In genomic region chr2:158376798-158377197, GRCm38 (mm10) we compare ENCODE assay signal across 14 mouse cellular contexts. TPM values are rescaled to one million over a fixed set of nuclear protein-coding genes. Genes with fewer than 3 reads are reported as not detected.
DNase-seq lines count a peak whose midpoint lies in the region; ATAC-seq lines count a peak whose summit lies in the region.
"Had no signal": no experiment of that assay in that cellular context is flagged by ENCODE, and none has a peak within 500 bp of the region (broad histone marks: within the 10 kb centered on the region; RNA-seq: fewer than 3 reads in every experiment).

No protein-coding gene starts in this region.

- DNase-seq in layer of hippocampus, adult 9-11 months: peak; percentile 37
- DNase-seq in layer of hippocampus, postnatal 10 days (ENCODE audit: low spot score in 2 of 2): no peak
- DNase-seq in cerebellum, adult 9-11 months: peak; percentile 72
- no peak for DNase-seq in gastrocnemius, postnatal 36 days
- no peak for DNase-seq in adrenal gland, postnatal 36 days
- DNase-seq in spleen, postnatal 10 days (ENCODE audit: low spot score in 2 of 2): no peak
- DNase-seq: adrenal gland, adult 8-10 months; gastrocnemius, postnatal 14 days; heart, postnatal 4 days; lung, adult 18-20 months; thymus, postnatal 36 days had no signal

- H3K9me3 ChIP-seq in hindbrain, embryonic 15.5 days: no peaks in the 10 kb centered on the region
- H3K9me3 ChIP-seq in neural tube, embryonic 15.5 days (replicated peaks): no peaks in the 10 kb centered on the region
- H3K9me3 ChIP-seq: embryonic facial prominence, embryonic 12.5 days had no signal

- no peak for ATAC-seq in hindbrain, embryonic 15.5 days (ENCODE audit: low FRiP score, low read depth)
- no peak for ATAC-seq in neural tube, embryonic 15.5 days (ENCODE audit: low FRiP score)

- 55% methylated on average over 7 of the region's 7 CpGs for WGBS in hindbrain, embryonic 15.5 days
- WGBS in neural tube, embryonic 15.5 days: 53% methylated on average over 7 of the region's 7 CpGs

- H3K27me3 ChIP-seq in hindbrain, embryonic 15.5 days: no peaks in the 10 kb centered on the region
- peaks cover 4% of the 10 kb centered on the region; the same call in 1 of the 2 replicates for H3K27me3 ChIP-seq in neural tube, embryonic 15.5 days (replicated peaks)

- intact Hi-C loops in gastrocnemius, postnatal 36 days (cut with DNase I): no loop called here

- H3K4me2 ChIP-seq in hindbrain, embryonic 15.5 days: peak overlapping the region; percentile 60
- peak overlapping the region; percentile 62 for H3K4me2 ChIP-seq in neural tube, embryonic 15.5 days

- peak overlapping the region; percentile 86 for H3K9ac ChIP-seq in hindbrain, embryonic 15.5 days
- peak overlapping the region; percentile 74 for H3K9ac ChIP-seq in neural tube, embryonic 15.5 days (replicated peaks)
- H3K9ac ChIP-seq: embryonic facial prominence, embryonic 12.5 days had no signal

- peaks cover 46% of the 10 kb centered on the region for H3K4me1 ChIP-seq in hindbrain, embryonic 15.5 days (replicated peaks)
- H3K4me1 ChIP-seq in neural tube, embryonic 15.5 days: peaks cover 42% of the 10 kb centered on the region
- H3K4me1 ChIP-seq: embryonic facial prominence, embryonic 12.5 days had no signal

- H3K27ac ChIP-seq in hindbrain, embryonic 15.5 days (replicated peaks): peak overlapping the region; percentile 93
- peak overlapping the region; percentile 93 for H3K27ac ChIP-seq in neural tube, embryonic 15.5 days (replicated peaks)
- H3K27ac ChIP-seq: embryonic facial prominence, embryonic 12.5 days had no signal

- peak overlapping the region; percentile 64 for H3K4me3 ChIP-seq in hindbrain, embryonic 15.5 days
- peak overlapping the region; percentile 66 for H3K4me3 ChIP-seq in neural tube, embryonic 15.5 days (replicated peaks)

- H3K36me3 ChIP-seq in hindbrain, embryonic 15.5 days: peaks cover 16% of the 10 kb centered on the region
- H3K36me3 ChIP-seq in neural tube, embryonic 15.5 days: peaks cover 24% of the 10 kb centered on the region
- H3K36me3 ChIP-seq: embryonic facial prominence, embryonic 12.5 days had no signal

RNA-seq across cellular contexts. Expression of gene Snhg11, which starts 1.4 kb away (rescaled TPM):
- total RNA-seq in layer of hippocampus, postnatal 10 days (2021): 100 to 1,000 TPM; 459 to 580 TPM
- 721 and 898 TPM in 2 replicates for polyA plus RNA-seq in hindbrain, embryonic 15.5 days (2015; fragmentation: Nextera tagmentation; extraction: Ambion mirVana)
- 898 and 1,236 TPM in 2 replicates for polyA plus RNA-seq in neural tube, embryonic 15.5 days (2015; fragmentation: Nextera tagmentation; extraction: Ambion mirVana)
- total RNA-seq in gastrocnemius, postnatal 36 days (2021): under 1 TPM in 1 of 2 experiments, not detected in 1; 0.05 TPM
- total RNA-seq in adrenal gland, postnatal 36 days (2021): 1 to 10 TPM; 3.5 to 4.7 TPM

RNA-seq across cellular contexts. Expression of gene Ralgapb, which starts 32.9 kb away (rescaled TPM):
- 10 to 100 TPM; 73.8 to 82.2 TPM for total RNA-seq in layer of hippocampus, postnatal 10 days (2021)
- polyA plus RNA-seq in hindbrain, embryonic 15.5 days (2015; fragmentation: Nextera tagmentation; extraction: Ambion mirVana): 25.1 and 26.3 TPM in 2 replicates
- 20.9 and 24.5 TPM in 2 replicates for polyA plus RNA-seq in neural tube, embryonic 15.5 days (2015; fragmentation: Nextera tagmentation; extraction: Ambion mirVana)
- total RNA-seq in gastrocnemius, postnatal 36 days (2021): 10 to 100 TPM; 24.1 to 25.5 TPM
- 10 to 100 TPM; 69.6 to 69.9 TPM for total RNA-seq in adrenal gland, postnatal 36 days (2021)

Comparison
In these comparisons a context has a peak if more than half of its experiments do, and no peak if none do; other contexts are left out.
1. DNase-seq: peak in layer of hippocampus, adult 9-11 months (single experiment) and cerebellum, adult 9-11 months (single experiment); none in layer of hippocampus, postnatal 10 days (0 of 2), gastrocnemius, postnatal 36 days (0 of 2), adrenal gland, postnatal 36 days (0 of 2) and spleen, postnatal 10 days (0 of 2).
2. RNA of gene Snhg11, which starts 1.4 kb away (total RNA-seq): 459 to 580 TPM in layer of hippocampus, postnatal 10 days; 3.5 to 4.7 TPM in adrenal gland, postnatal 36 days and 0.05 TPM in gastrocnemius, postnatal 36 days; every median in the first group is over 10 times any median in the second.